Mouse (Mus musculus) kidney, adult 18-20 months (tissue): ENCODE data around the gene Rnf34.

Experiments used
- DNase-seq: peaks from one replicate; pipeline ENCODE4 v3.0.0; 2021

The Rnf34 gene

GRCm38 (mm10) chr5:122901179-122901578, 51.3 kb downstream of the Rnf34 start:
- DNase-seq, result no peak

GRCm38 (mm10) chr5:122901666-122902065, 51.8 kb downstream of the Rnf34 start:
- no peak for DNase-seq

GRCm38 (mm10) chr5:122902228-122902627, 52.4 kb downstream of the Rnf34 start:
- no peak for DNase-seq

- DNase-seq, result no peak
These were observed 53.3 kb downstream of the Rnf34 start for GRCm38 (mm10) chr5:122903165-122903564.

DNA sequence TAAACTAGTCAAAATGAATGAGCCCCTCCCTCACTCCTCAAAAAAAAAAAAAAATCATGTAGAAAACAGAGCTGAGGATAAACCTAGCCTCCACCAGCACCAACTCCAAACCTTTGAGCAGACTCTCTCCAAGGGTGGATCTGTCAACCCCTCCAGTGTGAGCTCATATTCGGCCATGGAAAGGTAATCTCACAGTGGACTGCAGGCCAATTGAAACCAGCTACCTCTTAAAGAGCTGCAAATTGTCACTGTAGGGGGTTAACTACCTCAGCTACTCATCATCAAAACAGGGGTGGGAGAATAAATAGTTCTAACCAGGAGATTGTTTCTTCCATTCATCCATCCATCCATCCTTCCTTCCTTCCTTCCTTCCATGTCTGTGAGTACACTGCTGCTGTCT, 57.3 kb downstream of the Rnf34 start:
- DNase-seq, result no peak

GRCm38 (mm10) chr5:122908001-122908400, 58.2 kb downstream of the Rnf34 start:
- DNase-seq, result no peak

DNA sequence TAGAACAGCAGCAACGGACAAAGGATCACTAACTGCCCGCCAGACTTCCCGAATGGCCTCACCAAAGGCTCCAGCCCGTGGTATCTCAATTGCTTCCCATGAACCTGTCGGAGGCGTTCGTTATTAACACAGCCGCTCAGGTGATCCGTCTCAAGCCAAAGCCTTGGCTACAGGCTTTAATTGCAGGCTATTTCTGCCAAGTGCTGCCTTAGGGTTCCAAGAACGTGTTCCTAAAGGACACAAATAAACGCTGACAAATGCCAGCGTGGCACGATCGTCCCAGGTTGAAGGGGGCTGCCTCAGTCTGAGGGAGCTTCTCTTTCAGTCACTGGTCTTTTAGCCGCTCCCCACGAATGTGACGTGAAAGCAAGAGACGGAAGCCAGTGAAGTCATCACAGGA, 59.6 kb downstream of the Rnf34 start:
- no peak for DNase-seq

- DNase-seq, result no peak
These were observed 63.0 kb downstream of the Rnf34 start for GRCm38 (mm10) chr5:122912863-122913262.

GRCm38 (mm10) chr5:122916147-122916546, 66.3 kb downstream of the Rnf34 start:
- no peak for DNase-seq

DNA sequence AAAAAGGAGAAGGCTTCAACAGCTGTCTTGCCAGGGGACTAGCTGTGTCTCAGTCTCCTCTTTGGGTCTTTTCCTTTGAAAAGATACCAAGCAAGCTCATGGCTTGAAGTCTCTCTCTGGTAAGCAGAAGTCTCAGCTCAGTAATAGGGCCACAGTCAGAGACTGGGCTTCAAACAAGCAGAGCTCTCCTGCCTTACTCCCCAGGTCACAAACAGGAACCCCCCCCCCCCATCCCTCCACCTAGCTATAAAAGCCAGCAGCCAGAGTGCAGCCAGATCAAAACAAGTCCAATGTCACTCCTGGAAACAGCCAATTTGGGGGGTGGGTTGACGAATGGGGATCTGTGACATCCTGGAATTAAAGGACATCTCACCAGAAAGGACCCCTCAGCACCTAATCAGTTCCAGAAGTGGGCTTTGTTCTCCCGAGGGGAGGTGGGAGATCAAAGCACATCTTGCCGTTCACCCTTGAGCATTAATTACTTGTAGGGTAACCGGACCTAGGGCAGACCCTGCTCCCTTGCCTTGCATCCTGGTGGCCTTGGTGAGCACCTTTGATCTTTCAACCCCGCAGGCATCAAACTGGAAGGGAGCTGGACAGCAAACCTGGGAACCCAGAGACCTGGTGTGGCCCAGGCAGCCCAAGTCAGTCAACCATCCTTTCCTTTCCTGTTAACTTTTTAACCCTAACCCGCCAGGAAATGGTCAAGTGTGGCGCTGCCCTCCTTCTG, 68.3 kb downstream of the Rnf34 start:
- no peak for DNase-seq

- DNase-seq, result no peak
These were observed 70.7 kb downstream of the Rnf34 start for GRCm38 (mm10) chr5:122920557-122920956.
